ENCODE assay signal across 8 mouse cellular contexts in genomic region chr19:6992011-6992858, GRCm38 (mm10). TPM values are rescaled to one million over a fixed set of nuclear protein-coding genes. Genes with fewer than 3 reads are reported as not detected.
DNase-seq lines count a peak whose midpoint lies in the region; ATAC-seq and TF ChIP-seq lines count a peak whose summit lies in the region.

Dnajc4 (minus strand) TSS chr19:6992572.

- 3% methylated on average over 37 of the region's 37 CpGs for WGBS in heart, embryonic 11.5 days (ENCODE audit: insufficient replicate concordance)
- WGBS in kidney, embryonic 16.5 days = 2% methylated on average over 37 of the region's 37 CpGs
- 2% methylated on average over 37 of the region's 37 CpGs for WGBS in liver, embryonic 11.5 days
- under 1% methylated on average over 37 of the region's 37 CpGs for WGBS in stomach, embryonic 14.5 days

- peak within 1 kb of the TSS; percentile 78 for H3K9ac ChIP-seq in heart, embryonic 11.5 days (ENCODE audit: low read depth, low read length)
- peak within 1 kb of the TSS; percentile 80 for H3K9ac ChIP-seq in kidney, embryonic 16.5 days (replicated peaks; ENCODE audit: low read length)
- H3K9ac ChIP-seq in liver, embryonic 11.5 days (ENCODE audit: low read depth, low read length) = peak within 1 kb of the TSS; percentile 69
- H3K9ac ChIP-seq in stomach, embryonic 14.5 days (replicated peaks; ENCODE audit: low read depth, low read length) = peak within 1 kb of the TSS; percentile 60

- peak within 1 kb of the TSS; percentile 69 for H3K27ac ChIP-seq in heart, embryonic 11.5 days (ENCODE audit: low read depth, low read length)
- peak within 1 kb of the TSS; percentile 73 for H3K27ac ChIP-seq in kidney, embryonic 16.5 days (ENCODE audit: low read length)
- H3K27ac ChIP-seq in liver, embryonic 11.5 days (ENCODE audit: low read depth, low read length) = peak within 1 kb of the TSS; percentile 50; the same call in 1 of the 2 replicates
- H3K27ac ChIP-seq in stomach, embryonic 14.5 days (ENCODE audit: low read length) = peak within 1 kb of the TSS; percentile 36; the same call in 1 of the 2 replicates

- H3K9me3 ChIP-seq in erythroblast, embryonic 14.5 days (ENCODE audit: control insufficient read depth, low read length) = no peaks in the 10 kb centered on the region
- H3K9me3 ChIP-seq in heart, embryonic 11.5 days (replicated peaks; ENCODE audit: control insufficient read depth, low read length) = no peaks in the 10 kb centered on the region
- H3K9me3 ChIP-seq in kidney, embryonic 16.5 days (ENCODE audit: low read length) = no peaks in the 10 kb centered on the region
- no peaks in the 10 kb centered on the region for H3K9me3 ChIP-seq in liver, embryonic 11.5 days (ENCODE audit: control insufficient read depth, low read length)
- H3K9me3 ChIP-seq in stomach, embryonic 14.5 days (ENCODE audit: control insufficient read depth, low read depth, low read length) = no peaks in the 10 kb centered on the region

- H3K79me2 ChIP-seq in C2C12 (ENCODE audit: control insufficient read depth, insufficient read depth) = no peaks in the 10 kb centered on the region

- peaks cover 65% of the 10 kb centered on the region for H3K4me1 ChIP-seq in erythroblast, embryonic 14.5 days (ENCODE audit: control insufficient read depth)
- peaks cover 29% of the 10 kb centered on the region for H3K4me1 ChIP-seq in heart, embryonic 11.5 days (ENCODE audit: control insufficient read depth, insufficient read depth, low read length)
- peaks cover 41% of the 10 kb centered on the region for H3K4me1 ChIP-seq in kidney, embryonic 16.5 days (ENCODE audit: insufficient read depth, low read length)
- peaks cover 37% of the 10 kb centered on the region for H3K4me1 ChIP-seq in liver, embryonic 11.5 days (replicated peaks; ENCODE audit: control insufficient read depth, insufficient read depth, low read length)
- H3K4me1 ChIP-seq in stomach, embryonic 14.5 days (ENCODE audit: control insufficient read depth, insufficient read depth, low read length) = peaks cover 29% of the 10 kb centered on the region

- peak; percentile 23; the same call in 1 of the 2 replicates for TF ChIP-seq POLR2A in brain, embryonic 14.5 days (IDR thresholded peaks at IDR 0.05; ENCODE audit: borderline replicate concordance, extremely low read depth, insufficient read depth, insufficient read length, poor library complexity, severe bottlenecking)

- no peaks in the 10 kb centered on the region for H3K79me3 ChIP-seq in C2C12 (ENCODE audit: low read depth)

- H3K4me3 ChIP-seq in C2C12 (ENCODE audit: insufficient read depth, poor library complexity, severe bottlenecking) = peak within 1 kb of the TSS; percentile 42
- peak within 1 kb of the TSS; percentile 86 for H3K4me3 ChIP-seq in erythroblast, embryonic 14.5 days (replicated peaks)
- peak within 1 kb of the TSS; percentile 51 for H3K4me3 ChIP-seq in heart, embryonic 11.5 days (ENCODE audit: low read depth, low read length)
- peak within 1 kb of the TSS; percentile 67 for H3K4me3 ChIP-seq in kidney, embryonic 16.5 days (ENCODE audit: low read length)
- H3K4me3 ChIP-seq in liver, embryonic 11.5 days (ENCODE audit: low read depth, low read length) = peak within 1 kb of the TSS; percentile 65
- H3K4me3 ChIP-seq in stomach, embryonic 14.5 days (ENCODE audit: low read depth, low read length) = peak within 1 kb of the TSS; percentile 48

- no peak for TF ChIP-seq CTCF in C2C12 (IDR thresholded peaks at IDR 0.05; ENCODE audit: control insufficient read depth, insufficient read depth, insufficient read length)
- TF ChIP-seq CTCF in brain, embryonic 14.5 days (IDR thresholded peaks at IDR 0.05; ENCODE audit: borderline replicate concordance, extremely low read depth, insufficient read depth, insufficient read length) = no peak

- H3ac ChIP-seq in C2C12 (ENCODE audit: control insufficient read depth, insufficient read length, low read depth) = peak within 1 kb of the TSS; percentile 75

- H3K27me3 ChIP-seq in C2C12 (ENCODE audit: control insufficient read depth, insufficient read depth, insufficient read length) = no peaks in the 10 kb centered on the region
- no peaks in the 10 kb centered on the region for H3K27me3 ChIP-seq in erythroblast, embryonic 14.5 days (ENCODE audit: control insufficient read depth)
- no peaks in the 10 kb centered on the region for H3K27me3 ChIP-seq in heart, embryonic 11.5 days (ENCODE audit: control insufficient read depth, insufficient read depth, low read length)
- no peaks in the 10 kb centered on the region for H3K27me3 ChIP-seq in kidney, embryonic 16.5 days (ENCODE audit: insufficient read depth, low read length)
- no peaks in the 10 kb centered on the region for H3K27me3 ChIP-seq in liver, embryonic 11.5 days (replicated peaks; ENCODE audit: control insufficient read depth, insufficient read depth, low read length)
- H3K27me3 ChIP-seq in stomach, embryonic 14.5 days (ENCODE audit: control insufficient read depth, insufficient read depth, low read length) = no peaks in the 10 kb centered on the region

- peak; percentile 99 for DNase-seq in brain, embryonic 14.5 days (ENCODE audit: low read depth)
- peak; percentile 92 for DNase-seq in liver, embryonic 11.5 days (ENCODE audit: low spot score)
- DNase-seq in naive thymus-derived CD4-positive, alpha-beta T cell, adult 2 months (ENCODE audit: low read depth) = peak; percentile 96

- no peaks in the 10 kb centered on the region for H3K36me3 ChIP-seq in C2C12 (ENCODE audit: control insufficient read depth, insufficient read depth)
- H3K36me3 ChIP-seq in erythroblast, embryonic 14.5 days (ENCODE audit: control insufficient read depth) = peaks cover 12% of the 10 kb centered on the region
- H3K36me3 ChIP-seq in heart, embryonic 11.5 days (ENCODE audit: control insufficient read depth, insufficient read depth, low read length) = peaks cover 3% of the 10 kb centered on the region; the same call in 1 of the 2 replicates
- H3K36me3 ChIP-seq in kidney, embryonic 16.5 days (ENCODE audit: insufficient read depth, low read length) = peaks cover 3% of the 10 kb centered on the region; the same call in 1 of the 2 replicates
- no peaks in the 10 kb centered on the region for H3K36me3 ChIP-seq in liver, embryonic 11.5 days (ENCODE audit: control insufficient read depth, insufficient read depth, low read length)
- H3K36me3 ChIP-seq in stomach, embryonic 14.5 days (ENCODE audit: control insufficient read depth, insufficient read depth, low read length) = no peaks in the 10 kb centered on the region

- peak within 1 kb of the TSS; percentile 71 for H3K4me2 ChIP-seq in heart, embryonic 11.5 days
- peak within 1 kb of the TSS; percentile 99 for H3K4me2 ChIP-seq in kidney, embryonic 16.5 days (replicated peaks; ENCODE audit: low read depth, low read length)
- H3K4me2 ChIP-seq in liver, embryonic 11.5 days = peak within 1 kb of the TSS; percentile 92
- peak within 1 kb of the TSS; percentile 92 for H3K4me2 ChIP-seq in stomach, embryonic 14.5 days (replicated peaks; ENCODE audit: low read depth, low read length)

- peak; percentile 89 for ATAC-seq in heart, embryonic 11.5 days (replicated peaks; ENCODE audit: insufficient number of reproducible peaks, low FRiP score, low TSS enrichment)
- ATAC-seq in kidney, embryonic 16.5 days (ENCODE audit: low FRiP score, low TSS enrichment) = peak; percentile 95
- ATAC-seq in liver, embryonic 11.5 days (replicated peaks; ENCODE audit: low FRiP score) = peak; percentile 91
- ATAC-seq in stomach, embryonic 14.5 days (ENCODE audit: insufficient number of reproducible peaks, insufficient read depth, low FRiP score, low read depth) = peak; percentile 94

TF ChIP-seq in C2C12, 6 proteins besides CTCF, POLR2A, EP300 and RAD21:
- TF ChIP-seq MYOG (IDR thresholded peaks at IDR 0.05; ENCODE audit: control insufficient read depth, extremely low read depth, insufficient read length) (no peak), FOSL1 (IDR thresholded peaks at IDR 0.05; ENCODE audit: insufficient read depth, low read length, poor library complexity, severe bottlenecking) (no peak), CEBPB (IDR thresholded peaks at IDR 0.05; ENCODE audit: low read depth) (no peak), MYOD1 (IDR thresholded peaks at IDR 0.05; ENCODE audit: control insufficient read depth, insufficient read length, low read depth) (no peak), MAX (IDR thresholded peaks at IDR 0.05) (no peak)

RNA-seq across cellular contexts. Expression of gene Dnajc4, which starts in this region (rescaled TPM):
- polyA plus RNA-seq in C2C12 (2012; fragmentation: generic; extraction: Trizol) = 12.2 TPM
- polyA plus RNA-seq in brain, embryonic 14.5 days (2012; rRNA removed) = 25.7 and 31.3 TPM in 2 replicates
- 3.8 and 5.5 TPM in 2 replicates for polyA plus RNA-seq in erythroblast, embryonic 14.5 days (2012)
- 26.3 and 28.5 TPM in 2 replicates for polyA plus RNA-seq in heart, embryonic 11.5 days (2014; fragmentation: Nextera tagmentation; extraction: Ambion mirVana)
- 26.8 and 27.3 TPM in 2 replicates for polyA plus RNA-seq in kidney, embryonic 16.5 days (2015; fragmentation: Nextera tagmentation; extraction: Ambion mirVana)
- polyA plus RNA-seq in liver, embryonic 11.5 days (2014; fragmentation: Nextera tagmentation; extraction: Ambion mirVana) = 14.0 and 14.7 TPM in 2 replicates
- polyA plus RNA-seq in stomach, embryonic 14.5 days (2014; fragmentation: Nextera tagmentation; extraction: Ambion mirVana) = 23.8 and 31.2 TPM in 2 replicates

Comparison
In these comparisons a context has a peak if more than half of its experiments do, and no peak if none do; other contexts are left out.
1. Peak in every context shown above with its lines: DNase-seq, ATAC-seq, H3K4me3 ChIP-seq and H3K27ac ChIP-seq.